Mouse (Mus musculus) cerebellum, adult 2 months (tissue): ENCODE results near the gene Gm45711. TPM values are rescaled to one million over a fixed set of nuclear protein-coding genes. Genes with fewer than 3 reads are reported as not detected.
"Not testable (repeated sequence)": the region's sequence is repeated elsewhere in the genome, so short reads cannot be mapped to it uniquely, and the experiment has no call there.

ENCODE experiments used
- DNase-seq, 2 experiments: peaks; one replicate each; pipeline ENCODE4 v3.0.0; 2021
- H3K27ac ChIP-seq: fragments of 200-500 bp; 2 replicates; pipeline ENCODE4 v1.5.1; 2012; ENCODE audit warnings: low read length, control low read depth, inconsistent platforms; ENCODE audit not compliant: insufficient read depth
- H3K27me3 ChIP-seq: fragments of 200-500 bp; 2 replicates; pipeline ENCODE4 v1.6.1; 2012; ENCODE audit warnings: inconsistent platforms, mild to moderate bottlenecking, low read length, moderate library complexity; ENCODE audit not compliant: control insufficient read depth, insufficient read depth
- H3K4me1 ChIP-seq: fragments of 200-500 bp; 2 replicates; pipeline ENCODE4 v1.6.1; 2011; ENCODE audit warnings: low read length; ENCODE audit not compliant: control insufficient read depth, insufficient read depth
- H3K4me3 ChIP-seq: fragments of 200-500 bp; replicated peaks from 2 replicates; pipeline ENCODE3; 2011; ENCODE audit warnings: mild to moderate bottlenecking, low read depth, low read length, control low read depth; ENCODE audit not compliant: insufficient read depth
- CTCF ChIP-seq: fragments of 200-500 bp; IDR thresholded peaks from 2 replicates; pipeline ENCODE4 v1.5.1; 2011; ENCODE audit warnings: low read depth, mild to moderate bottlenecking, control low read depth, low read length, moderate library complexity, borderline replicate concordance; ENCODE audit not compliant: insufficient read depth
- POLR2A ChIP-seq: fragments of 200-500 bp; IDR thresholded peaks from 2 replicates; pipeline ENCODE4 v1.6.1; 2011; ENCODE audit warnings: low read length, control low read depth, borderline replicate concordance; ENCODE audit not compliant: insufficient read depth
- WGBS: fragments of 180-500 bp; shearing (Covaris S2); methylation state at CpG from one replicate; pipeline ENCODE4 v1.1.7; 2018; 5-methylcytosine and 5-hydroxymethylcytosine counted together
- polyA plus RNA-seq: library from polyadenylated mRNA; depleted of rRNA; stranded (reverse); fragments of >200 nt; gene quantifications from 2 replicates; pipeline ENCODE4 v1.2.3, GENCODE M21; 2012

The Gm45711 gene
- polyA plus RNA-seq, 1 experiment = not detected

DNA sequence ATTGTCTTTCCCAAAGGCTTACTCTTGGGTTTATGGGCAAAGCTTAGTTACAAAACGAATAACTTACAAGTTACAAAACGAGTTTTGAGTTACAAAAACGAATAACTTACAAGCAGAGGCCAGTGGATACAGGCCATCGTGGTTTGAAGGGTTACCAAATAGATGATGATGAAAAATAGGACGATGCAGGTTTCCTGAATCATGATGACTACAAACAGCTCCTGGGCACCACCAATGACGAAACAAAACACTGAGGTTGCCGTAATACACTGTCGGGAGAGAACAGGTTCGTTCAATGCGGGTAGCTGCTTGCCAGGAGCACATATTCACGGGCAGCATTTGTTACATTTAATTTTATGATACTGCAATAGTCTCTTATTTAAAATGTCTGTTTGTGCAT lies 4.9 kb downstream of the Gm45711 start:
- H3K27ac ChIP-seq = no peak overlapping the region
- TF ChIP-seq CTCF (no peak), POLR2A (no peak)
- WGBS = 89% methylated on average over 11 of the region's 11 CpGs

GRCm38 (mm10) chr8:104302536-104302935 lies 7.3 kb downstream of the Gm45711 start:
- H3K4me3 ChIP-seq, H3K27me3 ChIP-seq, H3K27ac ChIP-seq, H3K4me1 ChIP-seq, DNase-seq: not testable (repeated sequence)
- 89% methylated on average over 4 of the region's 4 CpGs for WGBS

More for the DNA sequence above, 4.9 kb downstream of the Gm45711 start:
- peaks cover 2% of the 10 kb centered on the region; the same call in 1 of the 2 replicates for H3K4me1 ChIP-seq
- H3K27me3 ChIP-seq = no peaks in the 10 kb centered on the region
- no peak for DNase-seq
- no peak overlapping the region for H3K4me3 ChIP-seq

GRCm38 (mm10) chr8:104301577-104301976 lies 8.3 kb downstream of the Gm45711 start:
- not testable (repeated sequence) for H3K4me1 ChIP-seq, H3K27ac ChIP-seq, H3K27me3 ChIP-seq, H3K4me3 ChIP-seq, DNase-seq
- whole genome bisulfite sequencing = 22% methylated on average over 3 of the region's 3 CpGs

- no peak overlapping the region for H3K27ac ChIP-seq
- no peak for TF ChIP-seq CTCF
- no peak for TF ChIP-seq POLR2A
- DNase-seq = no peak
- no peaks in the 10 kb centered on the region for H3K27me3 ChIP-seq
- H3K4me3 ChIP-seq = no peak overlapping the region
- H3K4me1 ChIP-seq = no peaks in the 10 kb centered on the region
- WGBS = 92% methylated on average over 1 of the region's 1 CpGs
These were observed 15.5 kb downstream of the Gm45711 start for GRCm38 (mm10) chr8:104294396-104294795.

DNA sequence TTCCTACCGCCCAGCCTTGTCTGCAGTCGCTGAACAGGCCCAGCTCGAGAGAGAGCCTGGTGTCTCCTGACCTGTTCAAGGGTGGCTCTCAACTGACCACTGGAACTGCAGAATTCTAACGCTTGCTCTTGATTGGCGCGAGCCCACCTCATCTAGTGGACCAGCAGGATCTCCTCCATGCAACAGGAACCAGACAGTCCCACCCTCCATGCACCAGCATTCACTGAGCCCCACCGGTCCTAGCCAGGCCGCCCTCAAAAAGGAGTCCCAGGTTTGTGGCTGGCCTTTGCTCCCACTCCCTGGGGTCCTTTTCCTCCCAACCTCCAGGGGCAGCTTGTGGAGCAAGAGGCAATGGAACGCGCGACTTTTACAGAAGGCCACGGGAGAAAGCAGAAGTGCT lies 16.8 kb downstream of the Gm45711 start, which contains the start of gene Cmtm2a:
TSS of gene Cmtm2a (minus strand) at position 101 of the 400 bp plus-strand sequence.
- not testable (repeated sequence) for H3K27me3 ChIP-seq, H3K4me3 ChIP-seq, DNase-seq, H3K4me1 ChIP-seq, H3K27ac ChIP-seq
- WGBS = 84% methylated on average over 12 of the region's 12 CpGs

GRCm38 (mm10) chr8:104268937-104269440 lies 40.9 kb downstream of the Gm45711 start:
- DNase-seq = no peak
- H3K4me1 ChIP-seq = no peaks in the 10 kb centered on the region
- TF ChIP-seq CTCF = no peak
- no peak for TF ChIP-seq POLR2A
- WGBS = 33% methylated on average over 6 of the region's 6 CpGs
- H3K27ac ChIP-seq = no peak overlapping the region
- no peaks in the 10 kb centered on the region for H3K27me3 ChIP-seq
- H3K4me3 ChIP-seq = no peak overlapping the region

DNA sequence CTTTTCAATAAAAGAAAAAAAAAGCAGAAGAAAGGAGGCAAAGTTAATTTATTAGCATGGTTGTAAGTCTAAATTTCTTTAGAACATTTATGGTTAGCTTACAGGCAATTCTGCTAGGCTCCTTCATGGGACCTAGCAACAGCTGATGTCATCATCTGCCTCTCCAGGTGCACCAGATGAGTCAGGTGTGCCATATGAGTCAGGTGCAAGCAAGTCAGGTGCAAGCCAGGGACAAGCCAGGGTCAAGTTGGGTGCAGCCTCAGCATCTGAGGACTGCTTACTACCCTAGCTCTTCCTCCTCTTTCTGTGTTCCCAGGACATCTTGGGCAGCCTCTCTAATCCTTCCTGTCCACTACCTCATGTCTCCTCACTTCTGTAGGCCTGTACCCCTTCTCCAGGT lies 41.5 kb downstream of the Gm45711 start:
- Histone ChIP-seq H3K4me3 (no peak overlapping the region), H3K27ac (no peak overlapping the region), H3K4me1 (no peaks in the 10 kb centered on the region), H3K27me3 (no peaks in the 10 kb centered on the region)
- no peak for DNase-seq
- TF ChIP-seq CTCF (no peak), POLR2A (no peak)

DNA sequence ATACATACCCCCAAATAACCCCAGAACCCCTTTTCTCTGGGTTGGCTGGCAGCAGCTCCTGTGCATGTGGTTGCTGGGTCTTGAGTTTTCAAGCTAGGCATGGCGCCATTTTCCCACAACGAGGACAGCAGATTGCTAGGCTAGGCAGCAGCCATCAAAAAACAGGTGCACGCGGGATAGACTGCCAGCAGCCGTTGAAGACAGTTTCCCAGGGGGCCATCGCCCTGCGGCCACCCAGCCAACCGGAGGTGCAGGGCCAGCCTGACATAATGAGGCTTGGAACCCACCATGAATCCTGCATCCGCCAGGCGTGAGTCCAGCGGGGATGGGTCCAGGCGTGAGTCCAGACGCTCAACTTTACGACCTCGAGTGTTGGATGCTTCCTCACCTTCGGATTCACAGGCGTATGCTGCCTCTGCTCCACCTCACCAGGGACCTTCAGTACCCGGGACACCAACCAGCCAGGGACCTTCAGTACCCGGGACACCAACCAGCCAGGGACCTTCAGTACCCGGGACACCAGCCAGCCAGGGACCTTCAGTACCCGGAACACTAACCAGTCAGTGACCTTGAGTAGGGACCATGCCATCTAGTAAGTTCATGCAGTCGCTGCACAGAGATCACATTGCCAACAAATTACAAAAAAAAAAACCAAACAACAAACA lies 45.5 kb downstream of the Gm45711 start:
- DNase-seq, H3K4me3 ChIP-seq, H3K27ac ChIP-seq, H3K27me3 ChIP-seq, H3K4me1 ChIP-seq: not testable (repeated sequence)
- 29% methylated on average over 22 of the region's 22 CpGs for WGBS

GRCm38 (mm10) chr8:104261802-104262201 lies 48.1 kb downstream of the Gm45711 start:
- not testable (repeated sequence) for H3K4me3 ChIP-seq, H3K27ac ChIP-seq, H3K27me3 ChIP-seq, DNase-seq, H3K4me1 ChIP-seq
- 53% methylated on average over 5 of the region's 5 CpGs for WGBS
